Mouse (Mus musculus) lung, adult 2 months (tissue): ENCODE measurements around the gene Arhgef16. TPM values are rescaled to one million over a fixed set of nuclear protein-coding genes. Genes with fewer than 3 reads are reported as not detected.

Source experiments
- DNase-seq: peaks from one replicate; pipeline ENCODE4 v3.0.0; 2022
- H3K4me1 ChIP-seq: fragments of 200-500 bp; 2 replicates; pipeline ENCODE4 v1.6.1; 2011; ENCODE audit warnings: low read length; ENCODE audit not compliant: control insufficient read depth, insufficient read depth
- H3K4me3 ChIP-seq: fragments of 200-500 bp; replicated peaks from 2 replicates; pipeline ENCODE3; 2011; ENCODE audit warnings: low read depth, mild to moderate bottlenecking, control low read depth, low read length; ENCODE audit errors: extremely low read depth
- CTCF ChIP-seq: fragments of 200-500 bp; IDR thresholded peaks from 2 replicates; pipeline ENCODE4 v1.5.1; 2011; ENCODE audit warnings: mild to moderate bottlenecking, low read length, control low read depth; ENCODE audit not compliant: insufficient read depth
- POLR2A ChIP-seq: fragments of 200-500 bp; IDR thresholded peaks from 2 replicates; pipeline ENCODE4 v1.6.1; 2011; ENCODE audit warnings: low read depth, mild to moderate bottlenecking, control low read depth, low read length, borderline replicate concordance; ENCODE audit errors: extremely low read depth
- WGBS: fragments of 180-500 bp; shearing (Covaris S2); methylation state at CpG from one replicate; pipeline ENCODE4 v1.1.7; 2018; 5-methylcytosine and 5-hydroxymethylcytosine counted together
- polyA plus RNA-seq: library from polyadenylated mRNA; depleted of rRNA; stranded (reverse); fragments of >200 nt; gene quantifications from 2 replicates; pipeline ENCODE4 v1.2.3, GENCODE M21; 2012

The Arhgef16 gene
- polyA plus RNA-seq, 1 experiment = 18.0 TPM

DNA sequence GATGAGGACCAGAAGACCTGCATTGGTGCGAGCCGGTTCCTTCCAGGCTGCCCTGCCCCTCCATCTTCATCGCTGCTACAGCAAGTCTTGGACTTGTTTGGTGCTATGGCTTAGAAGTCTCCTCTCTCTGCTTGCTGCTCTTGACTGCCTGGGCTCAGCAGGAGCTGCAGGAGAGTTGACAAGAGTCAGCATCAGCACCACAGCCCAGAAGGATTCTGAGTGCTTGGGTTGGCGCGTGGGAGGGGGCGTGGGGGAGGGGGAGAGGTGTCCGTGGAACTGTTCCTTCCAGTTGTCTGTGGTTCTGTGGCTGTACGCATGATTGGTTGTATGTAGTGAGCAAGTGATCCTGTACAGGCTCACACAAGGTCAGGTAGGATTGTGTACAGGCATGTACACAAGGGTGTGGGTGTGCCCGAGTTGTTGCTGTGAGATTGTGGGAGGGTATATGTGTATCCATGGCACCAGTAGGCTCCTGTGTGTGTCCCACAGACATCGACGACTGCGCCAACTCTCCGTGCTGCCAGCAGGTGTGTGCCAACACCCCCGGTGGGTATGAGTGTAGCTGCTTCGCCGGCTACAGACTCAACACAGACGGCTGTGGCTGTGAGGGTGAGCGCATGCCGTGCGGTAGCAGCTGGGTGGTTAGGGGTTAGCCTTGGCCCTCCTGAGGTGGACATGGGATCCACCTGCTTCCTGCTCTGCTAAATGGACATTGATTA lies 48.8 kb downstream of the Arhgef16 start:
- TF ChIP-seq CTCF (no peak), POLR2A (no peak)

DNA sequence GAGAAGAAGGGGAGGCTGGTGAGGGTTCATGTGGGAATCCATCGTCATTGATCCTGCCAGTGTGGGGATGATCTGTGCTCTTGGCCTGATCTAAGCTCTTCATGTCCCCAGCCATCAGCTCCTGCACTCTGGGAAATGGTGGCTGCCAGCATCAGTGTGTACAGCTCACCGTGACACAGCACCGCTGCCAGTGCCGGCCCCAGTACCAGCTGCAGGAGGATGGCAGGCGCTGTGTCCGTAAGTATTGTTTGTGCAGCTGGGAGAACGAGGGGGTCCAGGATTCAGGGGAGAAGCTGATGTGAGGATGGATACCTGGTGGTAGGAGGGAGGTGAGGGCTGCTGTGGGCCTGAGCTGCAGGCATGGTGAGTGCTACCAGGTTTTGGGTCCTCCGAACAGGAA lies 52.2 kb downstream of the Arhgef16 start:
- DNase-seq = no peak
- Histone ChIP-seq H3K4me3 (no peak overlapping the region), H3K4me1 (peaks cover 2% of the 10 kb centered on the region; the same call in 1 of the 2 replicates)
- TF ChIP-seq CTCF (no peak), POLR2A (no peak)
- WGBS = 83% methylated on average over 8 of the region's 8 CpGs

More for the DNA sequence above, 48.8 kb downstream of the Arhgef16 start:
- Histone ChIP-seq H3K4me1 (no peaks in the 10 kb centered on the region), H3K4me3 (no peak overlapping the region)
- DNase-seq = no peak
- 86% methylated on average over 20 of the region's 20 CpGs for WGBS

DNA sequence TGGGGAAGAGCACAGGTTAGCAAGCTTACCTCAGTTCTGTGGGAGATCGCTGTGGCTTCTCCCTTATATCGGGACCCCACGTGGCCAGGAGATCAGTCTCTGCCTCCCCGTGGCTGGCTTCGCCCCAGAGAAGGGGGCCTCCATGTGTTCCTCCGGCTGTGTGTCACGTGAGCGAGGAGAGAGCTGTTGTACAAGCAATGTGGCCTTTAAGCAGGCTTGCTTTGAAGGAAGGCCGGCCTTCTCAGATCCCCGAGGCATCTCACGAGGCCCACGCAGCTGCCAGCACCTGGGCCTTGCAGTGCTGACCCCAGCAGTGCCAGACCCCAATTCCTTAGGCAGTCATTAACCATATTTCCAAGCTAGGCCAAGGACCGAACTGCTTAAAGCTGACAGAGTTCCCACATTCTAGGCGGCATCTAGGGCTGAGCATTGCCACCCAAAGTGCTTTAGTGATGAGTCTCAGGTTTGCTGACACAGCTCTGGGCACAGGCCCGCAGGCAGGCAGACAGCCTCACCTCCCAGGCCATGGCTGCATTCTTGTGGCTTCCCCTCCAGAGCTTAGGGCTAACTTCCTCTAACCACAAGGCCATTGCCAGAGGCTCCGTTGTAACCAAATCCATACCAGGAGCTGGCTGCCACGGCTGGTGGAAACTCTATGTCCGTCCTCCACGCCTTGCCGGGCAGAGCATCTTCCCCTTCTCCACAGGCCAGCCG lies 53.2 kb downstream of the Arhgef16 start:
- no peak for DNase-seq
- 78% methylated on average over 21 of the region's 21 CpGs for WGBS
- Histone ChIP-seq H3K4me1 (peaks cover 2% of the 10 kb centered on the region; the same call in 1 of the 2 replicates), H3K4me3 (no peak overlapping the region)
- no peak for TF ChIP-seq CTCF

DNA sequence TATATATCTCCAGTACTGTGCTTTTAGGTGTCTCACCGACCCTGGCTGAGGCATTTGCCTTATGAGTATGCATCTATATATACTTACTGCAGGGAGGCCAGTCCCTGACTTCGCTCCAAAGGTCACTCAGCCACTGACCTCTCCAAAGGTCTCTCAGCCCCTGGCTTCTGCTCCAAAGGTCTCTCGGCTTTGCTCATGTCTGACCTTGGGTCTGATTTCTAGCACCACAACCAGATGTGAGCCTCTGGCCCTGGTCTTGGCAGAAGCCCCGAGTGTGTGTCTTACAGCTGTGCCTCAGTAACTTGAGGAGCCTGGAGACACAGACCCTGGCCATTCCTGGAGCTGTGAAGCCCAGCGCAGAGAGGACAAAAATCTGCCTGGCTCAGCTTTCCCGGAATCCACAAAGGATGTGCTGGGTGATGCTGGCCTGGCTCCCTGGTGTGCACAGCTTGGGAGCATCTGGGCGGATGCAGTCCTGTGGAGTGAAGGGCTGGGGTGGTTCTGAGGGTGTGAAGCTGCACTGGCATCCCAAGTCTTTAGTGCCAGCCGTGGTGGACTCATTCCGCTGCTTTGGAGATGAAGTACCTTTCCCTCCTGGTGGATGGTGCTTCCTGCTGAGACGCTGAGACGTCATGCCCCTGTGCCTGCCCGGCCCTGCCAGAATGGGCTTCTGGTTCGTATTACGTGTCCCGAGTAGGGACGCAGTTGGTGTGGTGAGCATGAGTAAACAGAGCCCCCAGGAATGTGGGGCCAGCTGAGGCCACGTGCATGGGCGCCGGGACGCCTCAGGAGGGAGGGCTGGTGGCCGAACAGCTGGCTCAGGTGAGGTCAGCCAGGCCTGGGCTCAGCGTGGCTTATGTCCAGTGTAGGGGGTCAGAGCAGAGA lies 54.0 kb downstream of the Arhgef16 start:
- DNase-seq = no peak
- Histone ChIP-seq H3K4me3 (no peak overlapping the region), H3K4me1 (peaks cover 2% of the 10 kb centered on the region; the same call in 1 of the 2 replicates)
- TF ChIP-seq CTCF (no peak), POLR2A (no peak)
- WGBS = 61% methylated on average over 22 of the region's 22 CpGs

DNA sequence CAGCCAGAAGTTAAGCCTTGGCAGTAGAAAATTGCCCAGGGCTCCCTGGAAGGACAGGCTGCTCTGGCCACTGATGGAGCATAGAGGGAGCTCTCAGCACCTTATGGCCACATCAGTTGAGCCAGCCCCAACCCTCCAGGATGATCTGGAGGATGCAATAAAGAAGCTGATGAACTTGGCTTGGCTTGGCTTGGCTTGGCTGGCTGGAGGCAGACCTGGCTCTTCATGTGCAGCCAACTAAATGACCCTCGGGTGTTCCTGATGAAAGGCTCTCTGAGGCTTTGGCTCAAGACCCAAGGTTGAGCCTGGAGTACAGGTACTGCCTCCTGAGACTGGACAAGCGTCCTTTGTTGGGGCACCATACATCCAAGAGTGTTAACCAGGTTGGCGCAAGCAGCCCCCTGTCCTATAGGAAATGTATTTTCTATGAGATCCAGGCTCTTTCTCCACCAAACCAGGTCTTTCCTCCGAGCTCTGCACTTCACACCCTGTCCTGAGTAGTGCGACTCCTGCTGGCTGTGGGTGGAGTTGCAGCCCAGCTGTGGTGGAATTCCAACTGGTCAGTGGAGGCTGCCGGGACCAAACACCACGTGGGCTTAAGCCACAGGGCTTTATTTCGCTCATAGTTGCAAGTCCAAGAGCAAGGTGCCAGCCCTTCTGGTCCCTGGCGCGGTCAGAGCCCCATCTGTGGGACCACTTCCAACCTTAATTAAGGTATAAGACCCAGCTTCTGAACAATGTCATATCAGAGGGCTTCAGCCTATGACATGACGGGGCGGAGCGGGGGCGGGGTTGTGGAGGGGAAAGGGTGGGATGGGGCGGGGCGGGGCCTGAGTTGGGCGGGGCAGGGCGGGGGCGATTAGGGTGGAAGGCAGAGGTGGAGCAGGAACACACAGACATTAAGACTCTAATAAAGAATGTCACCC lies 55.1 kb downstream of the Arhgef16 start:
- Histone ChIP-seq H3K4me3 (peak overlapping the region; percentile 36), H3K4me1 (peaks cover 2% of the 10 kb centered on the region; the same call in 1 of the 2 replicates)
- WGBS = 8% methylated on average over 19 of the region's 19 CpGs
- peak; percentile 80 for DNase-seq
- no peak for TF ChIP-seq POLR2A
- TF ChIP-seq CTCF = peak; percentile 92

DNA sequence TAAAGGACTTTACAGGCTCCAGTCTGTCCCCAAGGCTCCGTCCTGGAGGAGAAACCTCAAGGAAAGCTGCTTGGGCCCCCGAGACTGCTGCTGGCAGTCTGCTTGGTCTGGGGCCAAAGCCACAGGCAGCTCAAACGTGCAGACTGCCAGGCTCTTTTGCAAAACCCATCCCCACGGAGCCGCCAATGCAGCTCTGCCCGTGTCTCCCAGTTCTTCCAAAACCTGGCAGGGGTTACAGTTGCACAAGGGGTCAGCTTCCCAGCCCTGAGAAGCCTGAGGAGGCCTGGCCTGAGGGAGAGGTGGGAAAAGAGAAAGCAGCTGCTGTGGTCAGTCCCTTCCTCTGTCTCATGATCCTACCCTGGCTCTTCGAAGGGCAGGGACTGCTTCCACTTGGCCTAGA lies 56.1 kb downstream of the Arhgef16 start:
- WGBS = 57% methylated on average over 7 of the region's 7 CpGs

DNA sequence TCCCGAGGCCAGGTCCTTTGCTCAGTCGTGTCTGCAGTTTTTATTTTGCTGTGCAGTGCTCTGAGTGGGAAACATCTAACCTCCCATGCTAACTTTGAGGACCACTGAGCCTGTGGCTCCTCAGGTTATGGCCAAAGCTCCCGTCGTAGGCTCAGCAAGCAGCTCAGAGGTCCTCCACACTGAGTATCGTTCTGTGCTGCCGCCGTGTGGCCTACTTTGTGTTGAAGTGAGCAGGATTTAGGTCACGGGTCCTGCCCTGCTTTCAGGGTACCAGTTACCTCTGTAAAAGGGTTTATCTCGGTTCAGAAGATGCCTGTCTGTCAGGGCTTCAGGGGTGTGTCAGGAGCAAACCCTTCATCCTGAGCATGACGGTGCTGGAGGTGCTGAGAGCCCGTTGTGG lies 60.9 kb downstream of the Arhgef16 start:
- no peak for DNase-seq
- H3K4me1 ChIP-seq = no peaks in the 10 kb centered on the region
- 67% methylated on average over 11 of the region's 11 CpGs for WGBS
- TF ChIP-seq POLR2A (no peak), CTCF (no peak)
- no peak overlapping the region for H3K4me3 ChIP-seq

More for the DNA sequence above, 56.1 kb downstream of the Arhgef16 start:
- peaks cover 2% of the 10 kb centered on the region; the same call in 1 of the 2 replicates for H3K4me1 ChIP-seq
- no peak overlapping the region for H3K4me3 ChIP-seq
- DNase-seq = no peak
- TF ChIP-seq POLR2A (no peak), CTCF (no peak)

DNA sequence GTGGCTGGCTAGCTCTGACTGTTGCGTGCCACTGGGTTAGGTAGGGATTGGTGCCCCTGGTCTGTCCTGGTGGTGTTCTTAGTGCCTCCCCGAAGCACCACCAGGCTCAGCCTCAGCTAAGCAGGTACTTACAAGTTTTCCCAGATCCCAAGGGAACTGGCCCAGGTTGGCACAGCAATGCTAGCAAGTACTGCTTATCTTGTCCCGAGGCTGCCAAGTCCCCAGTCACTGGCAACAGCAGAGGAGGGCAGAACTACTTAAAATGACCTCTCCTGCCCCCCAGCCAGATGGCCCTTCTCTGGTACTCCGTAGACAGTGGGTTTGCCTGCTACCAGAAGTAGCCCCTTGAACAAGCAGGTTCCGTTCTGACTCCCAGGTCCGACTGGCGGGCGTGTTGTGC lies 62.3 kb downstream of the Arhgef16 start:
- no peak for TF ChIP-seq POLR2A
- 75% methylated on average over 8 of the region's 8 CpGs for WGBS
- no peak for DNase-seq
- Histone ChIP-seq H3K4me1 (no peaks in the 10 kb centered on the region), H3K4me3 (no peak overlapping the region)
